Mouse (Mus musculus) myocyte (in vitro differentiated cells): ENCODE results near the gene Gm8127.
"Not testable (repeated sequence)": the region's sequence is repeated elsewhere in the genome, so short reads cannot be mapped to it uniquely, and the experiment has no call there.

Experiments used
- CEBPB ChIP-seq: IDR thresholded peaks from 2 replicates; pipeline ENCODE4 v1.6.1; 2011; ENCODE audit warnings: mild to moderate bottlenecking, moderate library complexity; ENCODE audit not compliant: poor library complexity, insufficient read depth, severe bottlenecking
- E2F4 ChIP-seq: IDR thresholded peaks from one replicate; pipeline ENCODE4 v1.6.1; 2011; ENCODE audit warnings: mild to moderate bottlenecking, control low read depth, moderate library complexity; ENCODE audit not compliant: insufficient read depth
- MAX ChIP-seq: IDR thresholded peaks from one replicate; pipeline ENCODE4 v1.6.1; 2011; ENCODE audit warnings: low read depth, mild to moderate bottlenecking, control low read depth
- MYOD1 ChIP-seq, 3 experiments: IDR thresholded peaks; one replicate each; pipeline ENCODE4 v1.6.1; 2011; ENCODE audit warnings: control low read depth in 2 of 3, low read depth in 2 of 3, mild to moderate bottlenecking in 2 of 3, moderate library complexity in 1 of 3; ENCODE audit not compliant: insufficient read length in 2 of 3, control insufficient read depth in 1 of 3
- MYOG ChIP-seq, 3 experiments: IDR thresholded peaks; one replicate each; pipeline ENCODE4 v1.6.1; 2011; ENCODE audit warnings: control low read depth in 2 of 3, low read depth in 2 of 3, mild to moderate bottlenecking in 2 of 3; ENCODE audit not compliant: insufficient read length in 2 of 3, control insufficient read depth in 1 of 3, insufficient read depth in 1 of 3
- POLR2A ChIP-seq: IDR thresholded peaks from one replicate; pipeline ENCODE4 v1.6.1; 2011; ENCODE audit warnings: low read depth, mild to moderate bottlenecking, control low read depth, moderate library complexity; ENCODE audit not compliant: insufficient read length
- POLR2AphosphoS2 ChIP-seq: IDR thresholded peaks from one replicate; pipeline ENCODE4 v1.6.1; 2011; ENCODE audit warnings: low read depth, control low read depth; ENCODE audit not compliant: insufficient read length
- SRF ChIP-seq: IDR thresholded peaks from one replicate; pipeline ENCODE4 v1.6.1; 2011; ENCODE audit warnings: low read depth; ENCODE audit not compliant: control insufficient read depth, insufficient read length
- TCF12 ChIP-seq: IDR thresholded peaks from one replicate; pipeline ENCODE4 v1.6.1; 2011; ENCODE audit warnings: mild to moderate bottlenecking, control low read depth; ENCODE audit not compliant: poor library complexity, insufficient read depth, severe bottlenecking
- USF1 ChIP-seq: IDR thresholded peaks from one replicate; pipeline ENCODE4 v1.6.1; 2011; ENCODE audit warnings: low read depth, mild to moderate bottlenecking, control low read depth, moderate library complexity

GRCm38 (mm10) chr14:43293503-43293902 lies at the start of gene Gm8127:
- TF ChIP-seq POLR2A; POLR2AphosphoS2; SRF; MAX; MYOG (IDR thresholded peaks at IDR 0.05; ENCODE audit: control insufficient read depth in 1 of 3, insufficient read depth in 1 of 3, insufficient read length in 2 of 3, low read depth in 2 of 3); E2F4; USF1; CEBPB; TCF12; MYOD1 (IDR thresholded peaks at IDR 0.05; ENCODE audit: control insufficient read depth in 1 of 3, insufficient read length in 2 of 3, low read depth in 2 of 3): not testable (repeated sequence)
